Comparison of ENCODE assay signal across 19 mouse cellular contexts in genomic region chr13:23361536-23361935, GRCm38 (mm10). TPM values are rescaled to one million over a fixed set of nuclear protein-coding genes. Genes with fewer than 3 reads are reported as not detected.
A peak's percentile ranks its signal among the peaks of the same experiment; 100 is the strongest.
DNase-seq lines count a peak whose midpoint lies in the region; ATAC-seq and TF ChIP-seq lines count a peak whose summit lies in the region.
"Had no signal": no experiment of that assay in that cellular context is flagged by ENCODE, and none has a peak within 500 bp of the region (broad histone marks: within the 10 kb centered on the region; RNA-seq: fewer than 3 reads in every experiment).

No protein-coding gene starts in this region.

- no peak overlapping the region for H3ac ChIP-seq in myocyte (ENCODE audit: control insufficient read depth, insufficient read length)

- ATAC-seq in lung, postnatal 0 days, result no peak
- ATAC-seq: activated CD4-positive, CD25-positive, alpha-beta regulatory T cell, adult 4 months; CD4-positive, CD25-positive, alpha-beta regulatory T cell, adult 4 months; Patski had no signal

- 90% methylated on average over 4 of the region's 4 CpGs for WGBS in lung, postnatal 0 days

- TF ChIP-seq CTCF in lung, postnatal 0 days (IDR thresholded peaks at IDR 0.05), result no peak

- no peak for TF ChIP-seq POLR2A in myocyte (IDR thresholded peaks at IDR 0.05; ENCODE audit: insufficient read length, low read depth)

- H3K79me2 ChIP-seq in myocyte (ENCODE audit: control insufficient read depth, insufficient read depth), result peaks cover 31% of the 10 kb centered on the region

- H3K9ac ChIP-seq in lung, postnatal 0 days (replicated peaks; ENCODE audit: low read depth), result no peak overlapping the region

- H3K4me2 ChIP-seq in lung, postnatal 0 days (replicated peaks; ENCODE audit: low read depth, low read length), result no peak overlapping the region
- H3K4me2 ChIP-seq in myocyte (ENCODE audit: low read depth), result peak overlapping the region; percentile 12

- H3K9me3 ChIP-seq in lung, postnatal 0 days (ENCODE audit: low read length), result no peaks in the 10 kb centered on the region
- H3K9me3 ChIP-seq: G1E had no signal

- peak; percentile 1 for DNase-seq in lung, postnatal 0 days (ENCODE audit: low spot score)
- no peak for DNase-seq in lung, postnatal 14 days
- no peak for DNase-seq in frontal cortex, postnatal 10 days (ENCODE audit: low spot score in 2 of 2)
- DNase-seq: adrenal gland, adult 2 months; adrenal gland, adult 8-10 months; adrenal gland, postnatal 10 days; adrenal gland, postnatal 14 days; adrenal gland, postnatal 25 days; adrenal gland, postnatal 36 days; B cell, adult 2 months; cerebellum, adult 11 months; cerebellum, adult 11-12 months; cerebellum, adult 18-20 months had no signal

- no peak for TF ChIP-seq EP300 in lung, postnatal 0 days (IDR thresholded peaks at IDR 0.05)

- H3K27me3 ChIP-seq in lung, postnatal 0 days (replicated peaks; ENCODE audit: insufficient read depth, low read length), result no peaks in the 10 kb centered on the region
- no peaks in the 10 kb centered on the region for H3K27me3 ChIP-seq in myocyte (ENCODE audit: control insufficient read depth, insufficient read depth, insufficient read length)
- H3K27me3 ChIP-seq: CH12.LX, Patski had no signal

- peaks cover 13% of the 10 kb centered on the region for H3K36me3 ChIP-seq in lung, postnatal 0 days (ENCODE audit: insufficient read depth, low read length)
- H3K36me3 ChIP-seq in myocyte (ENCODE audit: control insufficient read depth, insufficient read depth), result peaks cover 63% of the 10 kb centered on the region

- H3K4me1 ChIP-seq in lung, postnatal 0 days (ENCODE audit: insufficient read depth, low read depth, low read length), result no peaks in the 10 kb centered on the region; the same call in 1 of the 2 replicates

- H3K4me3 ChIP-seq in lung, postnatal 0 days (ENCODE audit: low read depth, low read length), result no peak overlapping the region
- no peak overlapping the region for H3K4me3 ChIP-seq in myocyte

- no peak overlapping the region for H3K27ac ChIP-seq in lung, postnatal 0 days (ENCODE audit: low read length)

TF ChIP-seq in myocyte, 11 proteins besides CTCF, POLR2A, EP300 and RAD21:
- TF ChIP-seq SRF (IDR thresholded peaks at IDR 0.05; ENCODE audit: control insufficient read depth, insufficient read length, low read depth), result no peak
- TF ChIP-seq TCF3 (IDR thresholded peaks at IDR 0.05; ENCODE audit: insufficient read length, low read depth), result no peak
- TF ChIP-seq MYOD1 (IDR thresholded peaks at IDR 0.05; ENCODE audit: control insufficient read depth in 1 of 3, insufficient read length in 2 of 3, low read depth in 2 of 3), result peak in 2 of 3 experiments; percentile 59
- peak in 1 of 3 experiments; percentile 55 for TF ChIP-seq MYOG (IDR thresholded peaks at IDR 0.05; ENCODE audit: control insufficient read depth in 1 of 3, insufficient read depth in 1 of 3, insufficient read length in 2 of 3, low read depth in 2 of 3)
- no peak for TF ChIP-seq POLR2AphosphoS2 (IDR thresholded peaks at IDR 0.05; ENCODE audit: insufficient read length, low read depth)
- no peak for TF ChIP-seq MAX (IDR thresholded peaks at IDR 0.05; ENCODE audit: low read depth)
- no peak; the same call in 1 of the 2 replicates for TF ChIP-seq CEBPB (IDR thresholded peaks at IDR 0.05; ENCODE audit: insufficient read depth, poor library complexity, severe bottlenecking)
- TF ChIP-seq USF1 (IDR thresholded peaks at IDR 0.05; ENCODE audit: low read depth), result no peak
- no peak for TF ChIP-seq REST (IDR thresholded peaks at IDR 0.05; ENCODE audit: insufficient read depth, insufficient read length)
- TF ChIP-seq E2F4 (IDR thresholded peaks at IDR 0.05; ENCODE audit: insufficient read depth), result no peak
- no peak for TF ChIP-seq TCF12 (IDR thresholded peaks at IDR 0.05; ENCODE audit: insufficient read depth, poor library complexity, severe bottlenecking)

RNA-seq across cellular contexts. Expression of gene Zfp322a, which starts 7.5 kb away (rescaled TPM):
- 27.1 and 30.9 TPM in 2 replicates for polyA plus RNA-seq in lung, postnatal 0 days (2015; fragmentation: Nextera tagmentation; extraction: Ambion mirVana)
- polyA plus RNA-seq in myocyte (2012; fragmentation: generic; extraction: Trizol), result 4.3 TPM
